Mouse (Mus musculus): ENCODE measurements around the gene Ebf1. TPM values are rescaled to one million over a fixed set of nuclear protein-coding genes. Genes with fewer than 3 reads are reported as not detected.

Gene Ebf1
- polyA plus RNA-seq, 1 experiment from 2014 or later = 7.6 TPM

DNA sequence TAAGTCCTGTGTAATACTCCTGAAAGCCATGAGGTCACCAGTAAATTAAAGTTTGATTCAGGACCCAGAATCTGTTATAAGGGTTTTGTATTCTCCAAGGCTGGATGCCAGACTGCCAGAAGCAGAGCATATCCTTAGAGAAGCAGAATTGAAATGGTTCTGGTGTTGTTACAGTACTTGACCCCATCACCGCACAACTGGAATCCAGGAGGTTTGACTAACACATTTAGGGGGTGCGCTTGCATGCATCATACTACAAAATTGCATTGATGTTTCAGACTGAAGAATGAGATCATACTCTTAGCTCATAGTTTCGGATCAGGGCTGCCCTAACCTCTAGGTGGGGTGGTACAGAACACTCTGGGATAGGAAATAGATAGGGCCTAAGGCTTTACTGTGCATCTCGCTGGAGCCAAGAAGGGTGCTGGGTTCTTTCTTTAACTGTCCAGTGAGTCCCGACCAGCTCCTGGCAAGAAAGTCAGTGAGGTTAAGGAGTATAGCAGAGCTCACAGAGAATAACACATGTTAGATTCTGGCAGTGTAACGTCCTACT, 106.9 kb downstream of the Ebf1 start:
- 79% methylated on average over 6 of the region's 6 CpGs for WGBS
- DNase-seq (ENCODE audit: low spot score) = no peak
- H3K36me3 ChIP-seq = no peaks in the 10 kb centered on the region
- H3K27me3 ChIP-seq (ENCODE audit: insufficient read depth, poor library complexity, severe bottlenecking) = no peaks in the 10 kb centered on the region
- no peak overlapping the region for H3K4me3 ChIP-seq
- H3K9me3 ChIP-seq = no peaks in the 10 kb centered on the region
- no peak overlapping the region for H3K27ac ChIP-seq
- H3K4me1 ChIP-seq = no peaks in the 10 kb centered on the region

DNA sequence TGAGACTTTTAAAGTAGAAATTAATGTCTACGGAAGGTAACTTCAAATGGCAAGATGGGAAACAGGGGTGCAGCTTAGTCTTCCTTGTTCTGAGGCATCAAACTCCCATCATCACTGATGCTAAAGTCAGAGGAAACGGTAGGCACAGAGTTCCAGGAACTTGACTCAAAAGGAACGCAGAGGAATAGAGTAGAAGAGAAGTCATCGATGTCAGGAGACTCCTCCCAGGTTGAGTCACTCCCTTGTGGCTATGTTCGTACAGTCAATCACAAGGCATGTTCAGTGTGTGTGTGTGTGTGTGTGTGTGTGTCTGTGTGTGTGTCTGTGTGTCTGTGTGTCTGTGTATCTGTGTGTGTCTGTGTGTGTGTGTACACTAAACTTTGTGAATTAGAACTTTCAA, 108.6 kb downstream of the Ebf1 start:
- no peak overlapping the region for H3K27ac ChIP-seq
- H3K9me3 ChIP-seq = no peaks in the 10 kb centered on the region
- H3K4me1 ChIP-seq = peaks cover 6% of the 10 kb centered on the region; the same call in 1 of the 2 replicates
- 81% methylated on average over 5 of the region's 5 CpGs for WGBS
- no peaks in the 10 kb centered on the region for H3K36me3 ChIP-seq
- no peak for DNase-seq (ENCODE audit: low spot score)
- H3K4me3 ChIP-seq = no peak overlapping the region
- no peaks in the 10 kb centered on the region for H3K27me3 ChIP-seq (ENCODE audit: insufficient read depth, poor library complexity, severe bottlenecking)

DNA sequence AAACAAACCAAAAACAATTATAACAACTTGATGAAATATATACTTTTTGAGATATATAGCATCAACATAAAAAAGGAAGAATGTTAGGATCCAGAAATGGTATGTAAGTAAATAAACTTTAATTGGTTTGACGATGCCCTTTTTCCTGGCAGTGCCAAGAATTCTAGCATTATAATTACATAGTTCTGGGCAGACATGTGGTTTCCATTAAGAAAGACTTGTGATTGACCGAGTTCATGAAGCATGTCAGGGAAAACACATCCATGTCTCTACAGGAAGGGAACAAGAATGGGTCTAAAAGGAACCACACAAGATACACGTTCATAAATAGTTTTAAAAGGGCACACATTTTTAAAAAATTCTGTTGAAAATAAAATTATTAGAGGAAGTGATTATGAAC, 110.3 kb downstream of the Ebf1 start:
- no peaks in the 10 kb centered on the region for H3K36me3 ChIP-seq
- H3K4me1 ChIP-seq = peaks cover 6% of the 10 kb centered on the region; the same call in 1 of the 2 replicates
- WGBS = 74% methylated on average over 3 of the region's 3 CpGs
- no peak overlapping the region for H3K4me3 ChIP-seq
- no peaks in the 10 kb centered on the region for H3K27me3 ChIP-seq (ENCODE audit: insufficient read depth, poor library complexity, severe bottlenecking)
- H3K27ac ChIP-seq = no peak overlapping the region
- no peak for DNase-seq (ENCODE audit: low spot score)
- H3K9me3 ChIP-seq = no peaks in the 10 kb centered on the region

DNA sequence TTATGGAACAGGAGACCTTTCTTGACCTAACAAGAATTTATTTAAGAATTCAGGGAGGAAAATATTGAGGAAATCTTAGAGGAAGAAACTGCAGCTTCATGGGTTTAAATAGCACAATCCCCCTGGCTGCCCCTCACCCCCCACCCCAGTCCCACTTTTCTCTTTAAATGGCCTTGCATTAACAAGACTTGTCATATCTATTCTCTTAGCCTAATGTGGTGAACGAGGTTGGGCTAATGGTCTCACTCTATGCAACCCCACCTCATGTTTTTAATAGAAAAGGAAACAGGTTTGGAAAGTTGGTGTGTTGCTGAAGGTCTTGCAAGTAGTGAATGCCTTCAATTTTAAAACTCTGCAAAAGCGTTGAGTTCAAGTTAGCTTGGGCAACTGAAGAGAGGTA, 110.7 kb downstream of the Ebf1 start:
- no peaks in the 10 kb centered on the region for H3K27me3 ChIP-seq (ENCODE audit: insufficient read depth, poor library complexity, severe bottlenecking)
- H3K36me3 ChIP-seq = no peaks in the 10 kb centered on the region
- no peak for DNase-seq (ENCODE audit: low spot score)
- no peak overlapping the region for H3K4me3 ChIP-seq
- 73% methylated on average over 2 of the region's 2 CpGs for WGBS
- peaks cover 6% of the 10 kb centered on the region; the same call in 1 of the 2 replicates for H3K4me1 ChIP-seq
- H3K9me3 ChIP-seq = no peaks in the 10 kb centered on the region
- no peak overlapping the region for H3K27ac ChIP-seq

DNA sequence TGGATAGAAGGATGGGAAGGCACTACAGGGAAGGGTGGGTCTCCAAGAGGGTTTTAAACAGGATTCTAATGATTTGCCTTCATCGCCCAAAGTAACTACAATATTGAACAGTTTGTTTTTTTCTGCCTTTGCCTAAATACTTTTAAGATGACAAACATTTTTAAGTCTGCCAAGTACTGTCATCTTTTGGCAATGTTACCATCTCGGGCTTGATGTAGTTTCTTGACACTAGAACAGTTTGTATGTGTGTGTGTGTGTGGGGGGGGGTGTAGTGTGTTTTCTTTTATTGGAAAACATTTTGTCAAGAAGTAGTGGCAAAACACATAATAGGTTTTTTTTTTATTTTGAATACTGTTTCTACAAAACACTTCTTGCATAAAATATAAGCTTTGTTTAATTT, 111.2 kb downstream of the Ebf1 start:
- no peak for DNase-seq (ENCODE audit: low spot score)
- Histone ChIP-seq H3K27ac (no peak overlapping the region), H3K27me3 (ENCODE audit: insufficient read depth, poor library complexity, severe bottlenecking) (no peaks in the 10 kb centered on the region), H3K36me3 (no peaks in the 10 kb centered on the region), H3K9me3 (no peaks in the 10 kb centered on the region), H3K4me1 (peaks cover 6% of the 10 kb centered on the region; the same call in 1 of the 2 replicates), H3K4me3 (no peak overlapping the region)
- 85% methylated on average over 2 of the region's 2 CpGs for WGBS

DNA sequence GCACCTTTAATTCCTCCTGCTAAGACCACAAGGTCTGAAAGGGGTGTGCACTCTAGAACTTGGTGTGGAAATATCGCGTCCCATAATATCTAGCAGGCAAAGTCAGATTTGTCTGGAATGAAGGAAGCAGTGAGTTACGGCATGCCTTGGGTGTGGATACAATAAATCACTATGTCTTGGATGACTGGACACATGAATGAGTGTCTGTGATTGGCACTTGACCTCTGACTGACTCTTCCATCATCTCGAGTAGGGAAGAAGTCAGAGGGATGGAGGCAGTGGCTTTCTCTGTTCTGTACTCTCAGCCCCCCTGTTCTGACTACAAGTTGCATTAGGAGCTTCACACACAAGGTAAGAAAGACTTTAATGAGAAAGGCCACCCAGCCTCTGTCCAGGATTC, 112.8 kb downstream of the Ebf1 start:
- Histone ChIP-seq H3K27ac (no peak overlapping the region), H3K4me3 (no peak overlapping the region), H3K9me3 (no peaks in the 10 kb centered on the region), H3K4me1 (peaks cover 6% of the 10 kb centered on the region; the same call in 1 of the 2 replicates), H3K27me3 (ENCODE audit: insufficient read depth, poor library complexity, severe bottlenecking) (no peaks in the 10 kb centered on the region), H3K36me3 (no peaks in the 10 kb centered on the region)
- WGBS = 65% methylated on average over 4 of the region's 4 CpGs
- DNase-seq (ENCODE audit: low spot score) = no peak

DNA sequence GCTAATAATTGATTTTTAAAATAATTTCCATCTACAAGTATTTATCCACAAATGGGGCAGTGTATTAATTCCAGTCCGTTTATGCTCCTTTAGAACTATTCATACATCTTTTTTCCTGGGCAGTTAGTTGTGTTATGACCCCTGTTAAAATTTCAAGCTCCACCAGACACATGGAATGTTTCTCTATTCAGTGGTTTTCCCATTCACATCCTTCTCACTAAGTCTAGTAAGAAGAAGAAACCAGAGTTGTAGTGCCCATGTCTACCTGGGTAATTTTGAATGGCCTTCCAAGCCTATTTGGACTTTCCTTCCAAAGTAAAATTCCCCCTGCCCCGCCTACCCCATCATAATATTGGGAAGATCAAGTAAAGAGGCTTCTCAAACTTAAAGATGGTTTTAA, 114.6 kb downstream of the Ebf1 start:
- H3K9me3 ChIP-seq = no peaks in the 10 kb centered on the region
- no peaks in the 10 kb centered on the region for H3K27me3 ChIP-seq (ENCODE audit: insufficient read depth, poor library complexity, severe bottlenecking)
- WGBS = 81% methylated on average over 2 of the region's 2 CpGs
- peaks cover 6% of the 10 kb centered on the region; the same call in 1 of the 2 replicates for H3K4me1 ChIP-seq
- no peak for DNase-seq (ENCODE audit: low spot score)
- no peaks in the 10 kb centered on the region for H3K36me3 ChIP-seq
- no peak overlapping the region for H3K27ac ChIP-seq
- no peak overlapping the region for H3K4me3 ChIP-seq

DNA sequence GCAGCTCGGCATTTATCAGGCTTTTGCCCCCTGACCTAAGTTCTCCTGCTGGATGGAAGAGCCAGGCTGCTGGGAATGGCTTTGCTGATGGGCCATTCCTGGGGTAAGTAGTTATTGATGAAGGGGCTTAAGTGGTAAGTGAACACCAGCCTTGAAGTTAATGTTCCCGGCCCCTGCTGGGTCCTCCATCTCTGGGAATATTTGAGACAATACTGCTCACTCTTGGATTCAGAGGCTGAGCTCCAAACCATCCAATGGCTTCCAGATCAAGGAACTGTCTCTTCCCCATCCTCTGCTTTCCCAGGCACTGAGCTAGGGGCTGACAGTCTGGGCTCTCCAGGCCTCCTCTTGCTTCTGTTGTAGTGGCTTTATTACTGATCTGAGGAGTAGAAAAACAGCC, 116.2 kb downstream of the Ebf1 start:
- WGBS = 58% methylated on average over 2 of the region's 2 CpGs
- Histone ChIP-seq H3K4me1 (peaks cover 6% of the 10 kb centered on the region; the same call in 1 of the 2 replicates), H3K4me3 (no peak overlapping the region), H3K27ac (no peak overlapping the region), H3K9me3 (no peaks in the 10 kb centered on the region), H3K27me3 (ENCODE audit: insufficient read depth, poor library complexity, severe bottlenecking) (no peaks in the 10 kb centered on the region), H3K36me3 (no peaks in the 10 kb centered on the region)
- no peak for DNase-seq (ENCODE audit: low spot score)

DNA sequence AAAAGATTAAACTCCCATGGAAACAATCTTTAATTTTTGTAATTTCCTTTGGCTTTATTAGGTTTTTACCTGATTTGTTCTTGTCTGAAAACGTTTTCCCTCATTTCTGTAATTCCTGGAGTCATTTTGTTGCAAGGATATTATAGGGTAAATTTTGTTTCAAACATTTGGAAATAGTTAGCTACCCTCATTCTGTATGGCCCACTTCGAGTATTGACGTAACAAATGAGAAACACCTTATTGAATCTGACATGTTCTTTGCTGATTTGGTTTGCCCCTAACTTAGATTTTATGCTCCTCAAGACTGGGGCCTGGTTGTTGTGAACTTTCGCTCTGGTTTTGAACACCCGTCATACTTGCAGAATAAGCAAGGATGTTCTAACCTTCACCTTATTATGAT, 120.9 kb downstream of the Ebf1 start:
- WGBS = 85% methylated on average over 5 of the region's 5 CpGs
- Histone ChIP-seq H3K4me1 (peaks cover 20% of the 10 kb centered on the region), H3K36me3 (no peaks in the 10 kb centered on the region), H3K4me3 (no peak overlapping the region), H3K27me3 (ENCODE audit: insufficient read depth, poor library complexity, severe bottlenecking) (no peaks in the 10 kb centered on the region), H3K27ac (no peak overlapping the region), H3K9me3 (no peaks in the 10 kb centered on the region)
- DNase-seq (ENCODE audit: low spot score) = no peak

DNA sequence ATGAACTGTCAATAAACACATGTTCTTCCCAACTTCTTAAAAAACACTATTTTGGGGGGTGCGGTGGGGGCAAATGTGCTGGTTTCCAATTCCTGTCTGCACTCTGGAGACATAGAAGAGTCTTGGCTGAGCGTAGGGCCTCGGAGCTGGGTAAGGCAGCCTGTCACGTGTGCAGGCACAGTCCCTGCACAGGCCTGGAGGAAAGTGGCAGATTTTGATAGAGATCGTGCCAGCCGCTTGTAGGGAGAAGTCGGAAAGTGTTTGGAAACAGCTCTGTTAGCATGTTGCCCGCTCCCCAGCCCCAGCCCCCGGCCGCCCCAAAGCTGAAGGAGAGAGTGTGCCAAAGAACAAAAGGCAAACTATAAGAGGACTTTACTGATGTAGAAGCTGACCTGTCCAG, 121.7 kb downstream of the Ebf1 start:
- Histone ChIP-seq H3K27ac (peak overlapping the region; percentile 78), H3K9me3 (no peaks in the 10 kb centered on the region), H3K36me3 (no peaks in the 10 kb centered on the region), H3K27me3 (ENCODE audit: insufficient read depth, poor library complexity, severe bottlenecking) (no peaks in the 10 kb centered on the region), H3K4me1 (peaks cover 20% of the 10 kb centered on the region), H3K4me3 (0 out of 2 replicates have a peak overlapping the region, but pooled peaks have one; percentile 8)
- WGBS = 33% methylated on average over 10 of the region's 10 CpGs
- DNase-seq (ENCODE audit: low spot score) = no peak

DNA sequence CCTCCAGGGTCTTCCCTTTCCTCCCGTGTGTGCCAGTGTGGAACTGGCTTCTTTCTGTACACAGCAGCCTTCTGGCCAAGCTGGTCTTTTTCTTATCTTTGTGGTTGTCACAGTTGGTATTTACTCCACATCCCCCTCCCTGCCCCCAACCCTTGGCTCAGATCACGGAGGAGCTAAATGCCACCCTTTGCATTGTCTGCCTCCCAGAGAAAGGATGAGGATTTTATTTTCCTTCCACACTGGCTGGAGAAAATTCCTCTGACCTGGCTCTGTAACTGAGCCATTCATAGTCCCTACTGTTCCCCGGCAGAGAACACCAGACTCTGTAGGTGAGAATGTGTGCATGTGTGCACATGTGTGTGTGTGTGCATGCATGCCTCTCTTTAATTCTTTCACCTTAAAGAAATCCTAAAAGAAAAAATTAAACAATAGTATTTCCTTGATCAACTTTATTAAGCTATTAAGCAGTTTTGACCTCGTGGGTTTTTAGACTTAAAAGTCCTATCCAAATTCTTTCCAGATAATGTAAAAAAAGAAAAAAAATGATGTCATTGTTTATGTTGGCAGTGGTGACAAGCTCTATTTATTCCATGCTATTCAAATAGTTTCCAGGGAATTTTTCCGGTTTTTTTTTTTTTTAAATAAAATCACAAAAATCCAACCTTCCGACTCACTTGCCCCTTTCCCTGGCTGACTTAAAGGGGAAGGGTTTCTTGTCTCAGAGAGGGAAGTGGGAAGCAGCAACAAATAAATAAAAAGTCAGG, 123.3 kb downstream of the Ebf1 start:
- Histone ChIP-seq H3K27ac (peak overlapping the region; percentile 42; the same call in 1 of the 2 replicates), H3K4me3 (no peak overlapping the region), H3K27me3 (ENCODE audit: insufficient read depth, poor library complexity, severe bottlenecking) (no peaks in the 10 kb centered on the region), H3K9me3 (no peaks in the 10 kb centered on the region), H3K36me3 (no peaks in the 10 kb centered on the region), H3K4me1 (peaks cover 20% of the 10 kb centered on the region)
- WGBS = 24% methylated on average over 6 of the region's 6 CpGs
- DNase-seq (ENCODE audit: low spot score) = no peak

DNA sequence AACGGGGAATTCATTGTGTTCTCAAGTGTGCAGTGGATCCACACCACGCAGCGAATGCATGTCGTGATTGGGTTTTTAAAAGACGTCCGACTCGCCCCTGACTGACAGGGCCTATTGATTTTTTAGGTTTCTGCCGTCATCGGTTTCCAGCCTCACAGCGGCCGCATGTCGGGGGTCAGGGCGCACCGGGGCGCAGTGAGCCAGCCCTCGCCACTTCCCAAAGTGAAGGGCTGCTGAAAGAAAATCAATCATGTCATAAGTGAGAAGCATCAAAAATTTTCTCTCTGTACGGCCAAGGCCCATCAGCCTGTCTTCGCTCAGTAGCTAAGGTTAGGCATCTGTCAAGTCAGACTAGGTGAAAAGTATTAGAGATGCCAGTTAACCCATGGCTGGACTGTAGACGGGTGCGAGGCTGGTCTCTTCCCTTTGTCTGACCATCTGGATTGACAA, 124.0 kb downstream of the Ebf1 start:
- Histone ChIP-seq H3K4me1 (peaks cover 20% of the 10 kb centered on the region), H3K36me3 (no peaks in the 10 kb centered on the region), H3K9me3 (no peaks in the 10 kb centered on the region), H3K27ac (peak overlapping the region; percentile 64; the same call in 1 of the 2 replicates), H3K27me3 (ENCODE audit: insufficient read depth, poor library complexity, severe bottlenecking) (no peaks in the 10 kb centered on the region), H3K4me3 (peak overlapping the region; percentile 22; the same call in 1 of the 2 replicates)
- no peak for DNase-seq (ENCODE audit: low spot score)
- WGBS = 44% methylated on average over 20 of the region's 20 CpGs

DNA sequence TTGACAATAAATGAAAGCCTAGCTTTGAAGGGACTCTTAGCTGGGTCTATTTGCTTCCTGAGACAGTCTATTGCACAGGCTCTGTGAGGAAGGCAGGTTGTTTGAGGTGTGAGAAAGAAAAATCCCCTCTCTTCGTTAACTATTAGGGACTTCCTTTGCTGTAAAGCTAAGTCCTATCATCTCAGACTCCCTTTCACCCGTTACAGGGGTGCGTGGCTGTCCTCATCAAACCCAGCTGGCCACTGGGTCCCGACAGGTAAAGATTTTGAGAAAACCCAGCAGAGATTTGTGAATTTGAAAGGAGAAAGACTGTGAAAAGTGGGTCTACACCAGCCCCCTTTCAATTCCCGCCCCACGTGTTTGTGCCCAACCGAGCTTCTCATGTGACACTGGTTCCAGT, 127.3 kb downstream of the Ebf1 start:
- no peak for DNase-seq (ENCODE audit: low spot score)
- Histone ChIP-seq H3K4me3 (no peak overlapping the region), H3K36me3 (no peaks in the 10 kb centered on the region), H3K27me3 (ENCODE audit: insufficient read depth, poor library complexity, severe bottlenecking) (no peaks in the 10 kb centered on the region), H3K27ac (no peak overlapping the region), H3K4me1 (peaks cover 27% of the 10 kb centered on the region), H3K9me3 (no peaks in the 10 kb centered on the region)
- 56% methylated on average over 7 of the region's 7 CpGs for WGBS

Data from heart, embryonic 10.5 days (tissue).